Mouse (Mus musculus) ovary, postnatal 10 days (tissue): Measurements from ENCODE around the gene Cox5a.

Experiments used
- DNase-seq: peaks from one replicate; pipeline ENCODE4 v3.0.0; 2022; ENCODE audit warnings: low spot score

Gene Cox5a

DNA sequence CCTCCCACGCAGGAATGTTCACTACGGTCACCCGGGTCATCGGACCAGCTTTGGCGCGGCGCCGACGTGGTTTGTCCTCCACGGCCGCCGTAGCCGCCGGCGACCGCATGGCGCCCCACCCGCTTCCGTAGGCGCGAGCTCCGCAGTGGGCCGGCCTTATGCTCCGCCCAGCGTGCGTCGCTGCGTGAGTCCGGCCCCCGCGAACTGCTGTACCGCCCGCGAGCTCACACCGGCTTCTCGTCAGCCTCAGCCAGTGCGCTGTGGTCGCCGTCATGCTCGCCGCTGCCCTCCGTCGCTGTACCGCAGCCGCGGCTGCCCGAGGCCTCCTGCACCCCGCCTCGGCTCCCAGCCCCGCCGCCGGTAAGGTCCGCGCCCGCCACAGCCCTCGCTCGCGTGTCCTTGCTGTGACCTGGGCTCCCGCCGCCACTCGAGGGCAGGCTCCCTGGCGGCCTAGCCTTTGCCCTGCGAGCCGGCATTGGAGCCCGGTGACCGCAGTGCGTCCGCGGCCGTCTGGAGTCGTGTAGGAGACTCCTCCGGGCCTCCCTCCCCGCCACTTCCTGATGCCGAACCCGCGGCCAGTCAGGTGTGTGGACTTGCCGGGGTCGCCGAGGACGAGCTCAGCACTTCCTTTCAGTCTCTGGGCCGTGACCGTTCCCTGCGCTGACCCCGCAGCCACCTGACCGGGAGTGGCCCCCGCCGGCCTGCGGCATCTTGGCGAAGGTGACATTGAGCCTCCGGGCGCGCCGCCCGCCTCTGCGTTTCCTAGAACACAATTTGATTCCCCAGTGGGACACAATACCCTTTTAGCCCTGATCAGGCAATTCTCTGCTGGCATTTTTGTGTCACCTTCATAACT lies at the start of gene Cox5a:
TSS of gene Cox5a (plus strand) at position 219 of the 856 bp plus-strand sequence.
- DNase-seq, result peak; percentile 83

DNA sequence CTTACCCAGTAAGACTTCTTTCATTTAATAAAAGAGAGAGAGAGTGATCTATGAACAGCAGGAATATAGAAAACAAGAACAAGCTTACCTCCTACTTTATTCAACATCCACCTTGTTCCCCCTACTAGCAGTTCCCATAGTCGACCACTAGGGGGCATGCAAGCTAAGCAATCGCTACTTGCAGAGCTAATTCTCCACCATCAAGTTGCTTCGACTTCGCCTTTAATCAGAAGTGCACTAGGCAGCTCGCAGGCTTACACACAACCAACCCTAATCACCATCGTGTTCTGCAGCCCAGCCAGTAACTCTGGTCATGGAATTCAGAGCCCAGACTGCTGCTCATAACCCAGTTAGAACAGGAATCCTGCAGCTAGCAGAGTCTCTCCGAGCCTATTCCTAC lies 35.3 kb upstream of the Cox5a start:
- peak; percentile 63 for DNase-seq

DNA sequence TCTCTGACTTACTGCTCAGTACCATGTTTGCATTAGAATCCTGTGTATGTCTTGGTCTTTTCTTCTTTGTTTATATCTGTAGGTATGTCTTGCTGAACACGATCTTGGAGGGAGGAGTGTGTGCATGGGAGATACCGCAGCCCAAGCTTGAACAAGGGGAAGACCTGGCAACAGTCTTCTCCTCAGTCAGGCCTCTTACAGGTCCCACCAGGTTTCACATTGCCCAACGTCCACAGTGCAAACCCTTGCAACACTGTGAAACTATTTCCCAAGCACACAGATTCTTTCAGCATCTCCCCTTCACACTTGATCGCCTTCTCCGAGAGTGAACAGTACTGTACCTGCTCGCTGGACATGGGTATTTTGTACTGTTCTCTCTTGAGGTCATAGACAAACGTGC lies 33.3 kb upstream of the Cox5a start:
- no peak for DNase-seq

DNA sequence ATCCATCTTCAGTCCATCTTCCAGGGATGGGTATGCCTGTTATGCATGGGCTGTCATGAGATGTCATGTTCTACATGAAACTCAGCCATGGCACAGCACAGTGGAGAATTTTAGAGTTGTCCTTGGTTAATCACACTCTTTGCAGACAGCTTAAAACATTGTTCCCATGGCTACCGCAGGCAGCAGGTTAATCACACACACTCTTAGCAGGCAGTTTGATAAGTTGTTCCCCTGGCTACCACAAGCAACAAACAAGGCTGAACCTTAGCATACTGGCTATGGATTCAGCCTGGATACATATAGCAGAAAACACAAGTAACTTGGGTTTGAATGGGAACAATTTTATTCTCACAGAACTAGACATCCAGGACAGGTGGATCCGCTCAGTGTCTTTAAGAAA lies 27.5 kb upstream of the Cox5a start:
- no peak for DNase-seq

DNA sequence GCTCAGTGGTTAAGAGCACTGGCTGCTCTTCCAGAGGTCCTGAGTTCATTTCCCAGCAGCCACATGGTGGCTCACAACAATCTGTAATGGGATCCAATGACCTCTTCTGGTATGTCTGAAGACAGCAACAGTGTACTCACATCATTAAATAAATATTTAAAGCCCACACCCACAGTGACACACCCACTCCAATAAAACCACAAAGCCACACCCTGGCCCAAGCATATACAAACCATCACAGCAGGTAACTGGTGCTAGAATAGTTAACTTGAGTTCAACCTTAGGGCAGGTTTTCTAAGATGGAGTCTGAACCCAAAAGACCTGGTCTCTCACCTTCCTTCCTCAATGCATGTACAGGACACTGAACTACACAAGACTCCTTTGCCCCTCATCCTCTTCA lies 26.1 kb upstream of the Cox5a start:
- DNase-seq, result no peak

DNA sequence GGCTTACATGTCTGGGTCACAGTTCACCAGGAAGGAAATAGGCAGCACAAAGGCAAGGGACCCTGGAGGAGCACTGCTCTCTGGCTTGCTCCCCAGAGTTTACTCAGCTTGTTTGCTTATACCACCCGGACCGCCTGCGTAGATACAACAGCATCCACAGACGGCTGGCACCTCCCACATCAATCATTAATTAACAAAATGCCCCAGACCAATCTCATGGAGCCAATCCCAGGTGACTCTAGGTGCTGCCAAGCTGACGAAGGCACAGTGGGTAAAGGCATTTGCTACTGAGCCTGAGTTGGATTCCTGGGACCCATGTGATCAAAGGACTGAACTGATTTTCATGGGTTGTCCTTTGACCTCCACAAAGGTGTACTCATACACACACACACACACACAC lies 23.8 kb upstream of the Cox5a start:
- no peak for DNase-seq

DNA sequence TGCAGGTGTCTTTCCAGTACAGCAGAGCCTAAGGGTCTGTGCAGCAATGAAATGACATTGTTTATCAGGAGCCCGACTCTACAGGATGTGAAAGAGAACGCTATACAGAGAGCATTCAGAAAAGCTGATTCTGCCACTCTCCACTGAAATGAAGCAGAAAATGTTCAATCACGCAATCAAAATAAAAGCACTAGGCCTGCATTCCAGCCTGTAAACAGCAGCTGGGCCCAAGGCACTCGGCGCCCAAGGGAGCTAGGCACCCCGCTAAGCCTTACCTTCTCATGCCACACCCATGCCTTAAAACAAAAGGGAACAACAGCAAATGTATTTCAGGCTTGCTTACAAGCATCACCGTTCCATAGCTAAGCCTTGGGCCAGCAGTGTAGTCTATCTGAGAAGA lies 22.5 kb upstream of the Cox5a start:
- DNase-seq, result no peak

DNA sequence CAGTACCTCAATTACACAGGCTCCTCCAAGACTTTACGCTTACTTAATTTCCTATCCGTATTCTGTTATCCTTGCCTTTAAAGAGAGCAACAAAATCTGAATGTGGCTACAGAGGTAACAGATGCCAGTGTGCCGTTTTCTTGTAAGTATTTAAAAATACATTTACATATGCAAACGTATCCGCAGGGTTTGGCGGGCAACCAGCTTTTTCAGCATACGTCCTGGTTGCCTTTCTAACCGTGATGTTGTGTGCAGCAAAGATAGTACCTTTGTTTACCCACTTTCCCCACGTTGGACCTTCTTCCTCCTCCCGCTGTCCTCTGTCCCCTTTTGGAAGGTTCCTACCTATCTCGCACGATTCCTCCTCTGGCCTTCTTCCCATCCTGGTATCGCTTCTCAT lies 19.6 kb upstream of the Cox5a start:
- DNase-seq, result no peak

DNA sequence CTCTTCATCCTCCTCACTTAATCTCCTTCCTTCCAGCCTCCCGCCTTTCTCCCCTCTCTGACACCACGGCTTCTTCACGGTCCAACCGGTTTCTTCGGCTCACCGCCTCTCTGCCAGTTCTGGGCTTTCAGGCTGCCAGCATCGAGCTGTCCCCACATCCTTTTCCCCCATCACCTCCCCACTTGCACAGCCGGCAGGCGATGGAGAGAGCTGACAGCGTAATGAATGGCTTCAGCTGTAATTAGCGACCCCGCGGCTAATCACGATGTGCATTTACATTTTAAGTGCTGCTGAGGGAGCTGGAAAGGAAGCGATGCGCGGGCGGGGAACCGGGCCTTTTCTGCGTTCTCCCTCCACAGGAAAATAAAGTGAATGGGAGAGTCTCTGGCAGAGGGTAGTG lies 19.2 kb upstream of the Cox5a start:
- DNase-seq, result no peak

DNA sequence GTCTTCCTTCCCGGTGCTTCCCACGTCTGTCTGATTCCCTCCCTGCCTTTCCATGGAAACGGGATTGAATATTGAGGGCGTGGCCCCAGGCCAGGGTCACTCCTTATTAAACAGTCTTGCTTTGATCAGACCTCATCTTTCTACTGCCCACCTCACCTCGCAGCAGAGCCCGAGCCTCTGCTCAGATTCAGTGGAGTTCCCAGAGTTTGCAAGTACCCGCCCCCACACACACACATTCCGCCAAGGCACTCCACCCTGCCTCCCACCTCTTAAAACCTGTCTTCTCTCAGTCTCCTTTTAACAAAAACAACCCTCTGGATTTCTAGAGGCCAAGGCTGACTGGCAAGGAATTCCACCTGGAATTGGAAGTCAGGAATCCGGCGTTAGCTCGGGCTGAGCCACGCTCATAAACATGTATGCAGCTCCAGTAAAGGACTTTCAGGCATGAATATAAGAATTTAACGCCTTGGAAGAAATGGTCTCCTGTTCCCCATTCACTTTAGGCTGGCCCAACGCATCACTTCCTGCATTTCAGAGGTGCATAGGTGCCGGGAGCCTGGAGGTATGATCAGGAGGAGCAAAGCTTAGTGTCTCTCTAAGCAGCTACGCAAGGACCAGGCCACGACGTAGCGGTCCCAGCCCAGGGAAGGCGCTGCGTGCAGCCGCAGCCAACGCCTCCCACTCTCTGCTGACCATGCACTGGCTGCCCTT lies 18.0 kb upstream of the Cox5a start:
- no peak for DNase-seq

DNA sequence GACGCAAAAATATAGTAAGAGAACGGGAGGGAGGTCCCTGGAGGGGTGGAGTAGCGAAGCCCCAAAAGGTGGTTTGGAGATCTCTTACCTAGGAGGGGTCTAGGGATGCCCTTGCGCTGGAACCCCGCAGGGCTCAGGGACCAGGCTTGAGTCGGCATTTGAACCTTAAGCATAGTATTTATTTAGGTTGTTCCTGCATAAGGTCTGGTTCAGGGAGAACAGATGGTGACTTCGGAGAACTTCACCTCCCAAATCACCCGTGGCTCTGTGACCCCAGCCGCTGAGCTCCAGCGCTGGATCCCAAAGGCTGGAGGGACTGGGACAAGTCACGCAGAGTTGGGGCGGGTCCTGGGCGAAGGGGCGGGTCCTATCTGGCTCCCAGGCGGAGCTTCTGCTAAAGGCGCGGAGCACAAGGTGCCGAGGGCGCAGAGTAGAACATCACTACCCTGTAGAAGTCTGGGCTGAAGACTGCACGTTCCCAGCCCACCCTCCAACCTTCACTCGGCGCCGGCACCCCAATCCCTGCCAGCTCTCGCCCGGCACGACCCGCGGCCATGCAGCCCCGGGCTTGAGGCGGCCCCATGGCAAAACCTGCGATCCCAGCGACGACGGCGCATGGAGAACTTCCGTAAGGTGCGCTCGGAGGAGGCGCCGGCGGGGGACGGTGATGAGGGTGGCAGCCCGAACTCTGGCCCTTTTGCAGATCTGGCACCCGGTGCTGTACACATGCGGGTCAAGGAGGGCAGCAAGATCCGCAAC lies 17.3 kb upstream of the Cox5a start, which contains the start of gene Rpp25:
TSS of gene Rpp25 (plus strand) at position 405 of the 759 bp plus-strand sequence.
- DNase-seq, result no peak

DNA sequence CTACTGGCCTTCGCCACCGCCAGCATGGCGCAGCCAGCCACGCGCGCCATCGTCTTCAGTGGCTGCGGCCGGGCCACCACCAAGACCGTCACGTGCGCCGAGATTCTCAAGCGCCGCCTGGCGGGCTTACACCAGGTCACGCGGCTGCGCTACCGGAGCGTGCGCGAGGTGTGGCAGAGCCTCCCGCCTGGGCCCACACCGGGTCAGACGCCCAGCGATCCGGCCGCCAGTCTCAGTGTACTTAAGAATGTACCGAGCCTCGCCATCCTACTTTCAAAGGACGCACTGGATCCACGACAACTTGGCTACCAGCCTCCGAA lies 16.7 kb upstream of the Cox5a start:
- DNase-seq, result peak; percentile 33

DNA sequence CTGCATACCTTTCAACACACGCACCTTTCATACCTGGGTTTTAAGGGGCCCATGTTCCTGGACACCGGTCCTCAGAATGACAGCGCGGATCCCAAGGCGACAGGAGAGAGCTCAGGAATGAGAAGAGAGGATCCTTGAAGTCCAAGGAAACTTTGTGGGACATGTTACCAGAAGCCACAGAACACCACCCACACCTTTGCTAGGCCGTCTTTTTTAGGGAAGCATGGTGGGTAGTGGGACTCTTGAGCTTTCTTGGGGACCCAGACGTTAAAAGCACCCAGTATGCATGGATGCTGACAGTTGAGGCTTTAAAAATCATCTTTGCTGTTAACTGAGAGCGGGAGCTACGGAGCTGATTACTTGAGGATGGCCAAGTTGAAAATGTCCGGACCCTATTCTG lies 16.2 kb upstream of the Cox5a start:
- DNase-seq, result no peak

DNA sequence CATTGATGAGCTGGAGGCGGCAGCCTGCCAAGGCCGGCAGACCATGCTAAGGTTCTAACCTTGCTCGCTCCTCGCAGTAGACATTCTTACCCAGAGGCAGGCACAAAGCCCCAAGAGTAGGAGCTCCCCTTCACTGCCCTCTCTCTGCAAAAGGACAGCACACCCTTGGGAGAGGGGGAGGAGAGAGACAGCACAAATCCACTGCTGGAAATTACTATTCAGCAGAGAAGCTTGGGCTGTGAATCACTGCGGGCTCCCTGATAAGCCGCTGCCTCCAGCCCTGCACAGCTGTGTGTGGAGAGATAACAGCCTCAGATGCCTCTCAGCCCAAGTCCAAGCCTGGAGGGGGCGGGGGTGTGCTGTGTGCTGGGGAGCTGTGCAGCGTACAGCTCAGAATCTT lies 15.4 kb upstream of the Cox5a start:
- DNase-seq, result no peak

DNA sequence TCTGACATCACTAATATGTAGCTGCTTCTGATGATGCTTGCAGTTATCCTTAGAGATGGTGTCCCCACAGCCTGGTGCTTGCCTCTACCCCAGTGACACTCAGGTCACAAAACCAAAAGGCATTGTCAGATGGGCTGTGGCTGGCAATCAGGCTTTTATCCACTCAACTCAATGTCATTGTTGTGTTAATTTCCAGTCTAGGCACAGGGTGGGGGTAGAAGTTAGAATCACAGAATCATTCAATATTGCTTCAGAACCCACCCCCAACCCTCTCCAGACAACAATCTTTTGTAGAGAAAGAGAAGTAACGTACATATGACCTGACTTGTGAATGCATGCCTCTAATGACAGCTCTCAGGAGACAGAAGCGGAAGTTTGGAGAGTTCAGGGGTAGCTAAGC lies 10.5 kb upstream of the Cox5a start:
- DNase-seq, result no peak

DNA sequence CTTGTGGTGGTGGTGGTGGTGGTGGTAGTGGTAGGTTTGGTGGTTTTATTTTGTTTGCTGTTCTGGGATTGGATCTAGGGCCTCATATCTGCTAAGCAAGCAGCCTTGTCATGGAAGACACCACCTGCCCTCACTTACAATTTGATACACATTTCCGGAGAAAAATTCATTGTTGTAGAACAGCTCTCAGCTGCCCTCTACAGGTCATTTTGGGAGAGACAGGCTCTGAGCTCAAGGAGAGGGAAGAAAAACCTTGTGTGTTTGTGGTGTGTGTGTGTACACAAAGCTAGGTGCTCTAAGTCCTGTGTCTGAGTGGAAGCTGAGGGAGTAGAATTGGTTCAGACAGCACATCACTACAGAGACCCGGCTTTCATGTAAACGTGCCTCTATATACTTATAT lies 4.0 kb upstream of the Cox5a start:
- no peak for DNase-seq

DNA sequence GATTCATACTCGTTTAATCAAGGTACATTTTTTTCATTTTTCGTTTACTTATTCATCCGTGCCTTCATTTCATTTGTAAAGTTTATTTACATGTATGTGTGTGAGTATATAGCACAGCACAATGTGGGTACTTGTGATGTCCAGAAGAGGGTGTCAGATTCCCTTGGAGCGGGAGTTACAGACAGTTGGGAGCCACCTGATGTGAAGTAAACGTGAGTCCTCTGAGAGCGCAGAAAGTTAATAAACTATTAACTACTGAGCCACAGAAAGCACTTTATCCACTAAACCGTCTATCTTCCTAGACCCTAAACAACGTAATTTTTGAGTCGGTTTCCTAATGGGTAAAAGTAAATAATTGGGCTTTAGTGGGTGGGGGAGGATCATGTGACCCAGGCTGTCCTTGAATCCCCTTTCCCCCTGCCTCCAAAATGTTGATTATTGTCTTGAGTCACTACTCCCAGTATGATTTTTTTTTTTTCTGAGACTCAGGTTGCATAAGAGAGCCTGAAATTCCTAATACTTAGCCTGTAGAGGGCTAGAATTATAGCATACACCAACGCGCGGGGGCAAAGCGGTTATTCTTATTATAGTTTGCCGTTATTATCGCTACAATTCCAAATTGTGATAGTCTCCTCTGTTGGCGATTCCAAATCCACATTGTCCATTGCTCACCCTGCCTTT lies 559 bp upstream of the Cox5a start:
- no peak for DNase-seq

DNA sequence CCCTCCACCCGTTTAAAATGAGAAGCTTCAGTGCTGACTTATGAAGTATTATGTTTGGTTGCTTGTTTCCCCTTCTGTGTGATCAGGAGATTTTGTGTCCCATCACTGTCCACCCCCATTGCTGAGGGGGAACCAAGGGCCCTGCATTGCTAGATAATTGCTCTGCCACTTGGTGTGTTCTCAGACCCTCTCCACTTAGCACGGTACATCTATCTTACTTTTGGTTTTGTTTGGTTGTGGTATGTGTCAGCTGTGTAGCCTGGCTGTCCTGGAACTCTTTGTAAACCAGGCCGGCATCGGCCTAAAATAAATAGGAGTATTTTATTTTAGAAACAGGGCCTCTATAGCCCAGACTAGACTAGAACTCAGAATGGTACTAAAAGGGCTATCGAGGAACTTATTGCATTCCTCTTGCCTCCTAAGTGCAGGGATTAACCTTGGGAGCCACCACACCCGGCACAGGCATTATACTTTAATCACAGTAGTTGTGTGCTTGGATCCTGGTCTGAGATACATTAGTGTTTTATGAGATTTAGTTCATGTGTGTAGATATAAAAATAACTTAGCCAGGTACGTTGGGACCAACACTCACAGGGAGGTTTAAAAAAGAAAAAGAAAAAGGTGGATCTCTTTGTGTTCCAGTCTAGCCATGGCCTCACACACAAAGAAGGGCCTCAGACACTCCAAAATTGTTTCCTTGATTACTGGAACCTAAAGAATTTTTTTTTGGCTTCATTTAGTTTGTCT lies 1.2 kb downstream of the Cox5a start:
- no peak for DNase-seq

DNA sequence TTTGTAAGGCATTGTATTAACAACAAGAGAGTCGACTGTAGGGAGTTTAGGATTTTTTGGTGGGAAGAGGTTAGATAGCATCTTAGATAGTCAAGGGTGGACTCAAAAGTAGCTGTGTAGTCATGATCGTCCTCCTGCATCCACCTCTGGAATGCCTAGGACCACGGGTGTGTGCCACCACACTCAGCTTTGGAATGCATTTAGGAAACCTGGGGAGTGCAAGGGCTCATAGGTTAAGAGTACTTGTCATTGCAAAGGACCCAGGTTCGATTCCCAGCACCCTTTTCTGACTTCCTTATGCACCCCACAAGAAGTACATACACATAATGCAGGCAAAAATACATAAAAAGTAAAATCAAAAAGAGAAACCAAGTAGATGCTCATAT lies 1.8 kb downstream of the Cox5a start:
- DNase-seq, result no peak

DNA sequence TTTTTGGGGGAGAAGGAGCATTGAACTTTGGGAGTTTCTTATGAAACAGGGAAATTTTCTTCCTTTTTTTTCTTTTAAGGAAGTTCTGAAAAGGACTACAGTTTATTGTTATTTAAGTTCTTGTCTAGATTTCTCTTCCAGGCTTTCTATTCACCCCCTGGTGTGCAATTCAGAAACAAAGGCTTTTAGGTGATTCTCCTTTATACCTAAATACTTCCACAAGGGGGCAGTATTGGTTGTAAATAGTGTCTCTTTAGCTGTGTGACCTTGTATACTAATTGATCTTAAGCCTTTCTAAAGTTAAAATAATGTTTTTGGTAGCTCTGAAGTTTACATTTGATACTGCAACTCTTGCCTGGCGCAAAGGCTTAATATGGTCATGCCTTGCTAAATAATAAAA lies 2.7 kb downstream of the Cox5a start:
- DNase-seq, result no peak

DNA sequence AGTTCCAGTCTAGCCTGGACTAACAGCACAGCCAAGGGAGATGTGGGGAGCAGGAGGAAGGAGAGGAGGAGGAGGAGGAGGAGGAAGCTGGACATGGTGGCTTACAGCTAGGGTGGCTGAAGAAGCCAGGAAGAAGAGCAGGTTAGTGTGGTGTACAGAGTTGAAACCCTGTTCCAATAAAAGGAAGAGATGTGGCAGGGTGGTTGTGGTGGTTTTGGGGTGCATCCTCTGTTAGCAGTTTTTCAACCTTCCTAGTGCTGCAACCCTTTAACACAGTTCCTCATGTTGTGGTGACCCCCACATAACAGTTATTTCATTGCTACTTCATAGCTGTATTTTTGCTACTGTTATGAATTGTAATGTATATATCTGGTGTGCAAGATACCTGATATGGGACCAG lies 3.4 kb downstream of the Cox5a start:
- DNase-seq, result no peak

DNA sequence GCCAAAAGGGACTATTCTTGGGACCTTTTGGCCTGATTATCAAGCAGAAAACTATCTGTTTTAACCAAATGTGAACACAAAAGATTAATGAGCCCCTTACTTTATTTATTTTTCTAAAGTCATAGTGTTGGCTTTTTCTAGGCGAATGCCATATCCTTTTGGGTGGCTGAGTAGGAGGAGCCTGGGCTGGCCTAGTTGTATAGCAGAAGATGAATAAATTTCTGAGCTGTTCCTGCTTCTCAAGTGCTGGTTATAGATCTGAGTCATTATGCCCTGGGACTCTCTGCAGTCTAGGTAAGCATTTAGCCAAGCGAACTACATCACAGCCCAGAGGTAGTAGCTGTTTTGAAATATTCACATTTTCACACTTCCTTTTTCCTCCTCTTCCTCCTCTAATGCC lies 4.4 kb downstream of the Cox5a start:
- no peak for DNase-seq
